Mouse (Mus musculus): ENCODE measurements at regions not wholly inside any gene's neighbourhood (a gene's known extent, or its start where the extent isn't known, plus 50 kb on each side); places are given as distances from the start of the nearest gene placed in this dataset.

- no peak overlapping the region for H3K4me3 ChIP-seq
- intact Hi-C loops (cut with DNase I): loop anchor here (5.0 kb wide), 1 partner anchor 67 kb away; no protein-coding TSS in a partner anchor
- no peak for DNase-seq (ENCODE audit: extremely low spot score in 1 of 2, low spot score in 2 of 2)
- no peak for TF ChIP-seq CTCF (IDR thresholded peaks at IDR 0.05)
- H3K27ac ChIP-seq: no peak overlapping the region
Measured at GRCm38 (mm10) chr2:167844556-167844955, 87.3 kb upstream of the Ptpn1 start.

DNA sequence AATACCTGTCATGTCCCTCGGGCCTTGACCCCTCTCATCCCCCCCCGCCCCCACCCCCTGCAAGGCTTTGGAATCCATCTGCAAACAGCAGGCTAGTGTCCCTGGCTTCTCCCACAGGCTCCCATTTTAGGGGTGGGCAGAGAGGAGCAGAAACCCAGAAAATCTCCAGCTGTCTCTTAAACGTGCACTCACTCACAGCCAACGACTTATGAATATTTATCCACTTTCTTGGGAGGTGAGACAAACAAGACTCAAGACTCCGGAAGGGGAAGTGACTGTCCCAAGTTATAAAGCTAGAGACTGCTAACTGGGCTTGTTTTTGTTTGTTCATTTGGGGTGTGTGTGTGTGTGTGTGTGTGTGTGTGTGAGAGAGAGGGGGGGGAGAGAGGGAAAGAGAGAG lies 87.9 kb upstream of the Ptpn1 start:
- TF ChIP-seq CTCF (IDR thresholded peaks at IDR 0.05): no peak
- Histone ChIP-seq H3K4me3 (no peak overlapping the region), H3K27ac (no peak overlapping the region)
- intact Hi-C loops (cut with DNase I): loop anchor here (5.0 kb wide), 1 partner anchor 67 kb away; no protein-coding TSS in a partner anchor
- no peak for DNase-seq (ENCODE audit: extremely low spot score in 1 of 2, low spot score in 2 of 2)

DNA sequence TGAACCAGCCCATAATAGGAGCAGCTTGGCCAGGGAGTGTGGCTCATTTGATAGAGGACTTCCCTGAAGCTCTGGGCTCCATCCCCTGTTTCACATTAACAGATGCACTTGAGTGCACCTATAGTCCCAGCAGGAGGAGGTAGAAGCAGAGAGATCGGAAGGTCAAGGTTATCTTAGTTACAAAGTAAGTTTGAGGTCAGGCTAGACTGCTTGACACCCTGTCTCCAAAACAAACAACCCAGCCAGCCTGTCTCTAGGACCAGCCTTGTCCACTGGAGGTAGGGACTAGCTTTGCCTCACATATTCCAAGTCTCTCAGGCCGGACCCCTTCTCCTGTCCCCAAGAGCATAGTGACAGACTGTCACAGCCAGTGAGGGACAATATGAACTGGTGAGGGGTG lies 88.9 kb upstream of the Ptpn1 start:
- H3K4me3 ChIP-seq: no peak overlapping the region
- intact Hi-C loops (cut with DNase I): loop anchor here (5.0 kb wide), 1 partner anchor 66 kb away; no protein-coding TSS in a partner anchor
- no peak for TF ChIP-seq CTCF (IDR thresholded peaks at IDR 0.05)
- no peak for DNase-seq (ENCODE audit: extremely low spot score in 1 of 2, low spot score in 2 of 2)
- H3K27ac ChIP-seq: no peak overlapping the region

- Histone ChIP-seq H3K4me3 (no peak overlapping the region), H3K27ac (no peak overlapping the region)
- TF ChIP-seq CTCF (IDR thresholded peaks at IDR 0.05): no peak
- intact Hi-C loops (cut with DNase I): loop anchor here (5.0 kb wide), 1 partner anchor 65 kb away; no protein-coding TSS in a partner anchor
- DNase-seq (ENCODE audit: extremely low spot score in 1 of 2, low spot score in 2 of 2): no peak
Measured at GRCm38 (mm10) chr2:167842473-167842872, 89.4 kb upstream of the Ptpn1 start.

- H3K4me3 ChIP-seq: no peak overlapping the region
- DNase-seq (ENCODE audit: extremely low spot score in 1 of 2, low spot score in 2 of 2): no peak
- intact Hi-C loops (cut with DNase I): loop anchor here (5.0 kb wide), 1 partner anchor 64 kb away; no protein-coding TSS in a partner anchor
- TF ChIP-seq CTCF (IDR thresholded peaks at IDR 0.05): no peak
- H3K27ac ChIP-seq: no peak overlapping the region
Measured at GRCm38 (mm10) chr2:167841339-167842240, 90.3 kb upstream of the Ptpn1 start.

DNA sequence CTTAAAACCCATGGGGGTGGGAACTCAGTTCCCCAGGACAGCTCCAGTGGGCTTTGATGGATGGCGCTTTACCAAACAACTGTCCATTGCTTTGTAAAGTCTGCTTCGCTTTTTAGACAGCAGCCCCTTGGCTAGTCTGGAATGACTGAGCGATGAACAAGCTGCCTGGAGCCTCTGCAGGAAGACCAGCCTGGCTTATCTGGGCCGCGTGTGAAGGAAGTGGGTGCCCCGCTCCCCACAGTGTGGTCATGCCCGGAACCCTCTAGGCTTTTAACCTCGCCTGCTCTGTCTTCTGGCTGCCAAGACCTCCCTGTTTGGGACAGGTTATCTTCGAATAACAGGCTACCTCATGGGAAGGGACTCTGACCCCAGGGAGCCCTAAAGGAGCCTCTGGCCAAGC lies 91.5 kb upstream of the Ptpn1 start:
- no peak for DNase-seq (ENCODE audit: extremely low spot score in 1 of 2, low spot score in 2 of 2)
- no peak overlapping the region for H3K4me3 ChIP-seq
- TF ChIP-seq CTCF (IDR thresholded peaks at IDR 0.05): no peak
- H3K27ac ChIP-seq: no peak overlapping the region
- intact Hi-C loops (cut with DNase I): loop anchor here (5.0 kb wide), 1 partner anchor 63 kb away; no protein-coding TSS in a partner anchor

- DNase-seq (ENCODE audit: extremely low spot score in 1 of 2, low spot score in 2 of 2): no peak
- intact Hi-C loops (cut with DNase I): no loop called here
- no peak overlapping the region for H3K27ac ChIP-seq
- TF ChIP-seq CTCF (IDR thresholded peaks at IDR 0.05): no peak
- H3K4me3 ChIP-seq: no peak overlapping the region
Measured at GRCm38 (mm10) chr2:167839324-167839981, 92.4 kb upstream of the Ptpn1 start.

GRCm38 (mm10) chr2:167837596-167837995 lies 94.3 kb upstream of the Ptpn1 start:
- no peak for DNase-seq (ENCODE audit: extremely low spot score in 1 of 2, low spot score in 2 of 2)

DNA sequence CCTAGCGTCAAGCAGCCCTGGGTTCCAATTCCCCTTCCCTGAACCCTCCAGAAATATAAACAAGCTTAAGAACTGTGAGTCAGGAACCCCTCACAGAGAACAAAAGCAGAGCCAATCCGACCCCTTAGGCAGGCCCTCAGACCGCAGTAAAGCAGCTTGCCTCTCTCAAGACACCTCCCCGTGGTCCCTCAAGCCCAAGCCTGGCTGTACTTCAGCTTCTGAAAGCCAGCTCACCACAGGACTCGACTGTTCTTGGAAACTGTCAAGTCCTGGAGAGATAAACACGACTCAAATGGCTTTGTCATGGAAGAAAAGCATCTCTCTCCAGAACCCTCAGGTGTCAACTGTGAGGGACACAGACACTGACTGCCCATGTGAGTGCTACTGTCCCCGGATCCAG lies 95.2 kb upstream of the Ptpn1 start:
- H3K4me3 ChIP-seq: no peak overlapping the region
- intact Hi-C loops (cut with DNase I): no loop called here
- DNase-seq (ENCODE audit: extremely low spot score in 1 of 2, low spot score in 2 of 2): no peak
- H3K27ac ChIP-seq: no peak overlapping the region
- no peak for TF ChIP-seq CTCF (IDR thresholded peaks at IDR 0.05)

More at GRCm38 (mm10) chr2:167837596-167837995, 94.3 kb upstream of the Ptpn1 start:
- intact Hi-C loops (cut with DNase I): no loop called here
- TF ChIP-seq CTCF (IDR thresholded peaks at IDR 0.05): no peak
- no peak overlapping the region for H3K4me3 ChIP-seq
- no peak overlapping the region for H3K27ac ChIP-seq

DNA sequence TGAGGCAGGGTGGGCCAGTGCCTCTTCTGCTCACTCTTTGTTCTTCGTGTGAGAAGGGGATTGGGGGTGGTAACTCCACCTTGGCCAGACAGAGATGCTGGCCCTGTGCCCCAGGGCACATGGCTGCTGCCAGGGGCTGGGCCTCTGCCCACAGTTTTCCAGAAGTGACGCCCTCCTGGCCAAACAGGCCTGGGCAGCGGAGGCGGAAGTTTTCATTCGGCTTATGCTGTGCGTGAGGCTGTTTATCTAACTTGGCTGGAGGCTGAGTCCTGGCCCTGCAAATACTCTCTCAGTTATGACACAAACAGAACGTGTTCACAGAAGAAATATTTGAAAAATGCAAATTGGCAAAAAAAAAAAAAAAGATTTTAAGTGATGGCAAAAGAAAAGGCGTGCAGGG lies 97.3 kb upstream of the Ptpn1 start:
- TF ChIP-seq CTCF (IDR thresholded peaks at IDR 0.05): no peak
- intact Hi-C loops (cut with DNase I): no loop called here
- Histone ChIP-seq H3K27ac (no peak overlapping the region), H3K4me3 (no peak overlapping the region)
- DNase-seq (ENCODE audit: extremely low spot score in 1 of 2, low spot score in 2 of 2): no peak

- DNase-seq (ENCODE audit: extremely low spot score in 1 of 2, low spot score in 2 of 2): no peak
- no peak for TF ChIP-seq CTCF (IDR thresholded peaks at IDR 0.05)
- H3K27ac ChIP-seq: no peak overlapping the region
- H3K4me3 ChIP-seq: no peak overlapping the region
- intact Hi-C loops (cut with DNase I): no loop called here
Measured at GRCm38 (mm10) chr2:167833290-167833953, 98.4 kb upstream of the Ptpn1 start.
